Mouse (Mus musculus) forebrain, embryonic 12.5 days (tissue): Measurements from ENCODE around the gene Kcnh4. TPM values are rescaled to one million over a fixed set of nuclear protein-coding genes. Genes with fewer than 3 reads are reported as not detected.

Experiments used
- ATAC-seq: fragments of 200-750 bp; cut with Nextera tagmentation; 2 replicates; pipeline ENCODE4 v1.8.0; 2017; ENCODE audit warnings: moderate TSS enrichment; ENCODE audit not compliant: low FRiP score
- H3K27ac ChIP-seq: fragments of 300-500 bp; sonication (generic); 2 replicates; pipeline ENCODE4 v1.5.1; 2016; ENCODE audit warnings: mild to moderate bottlenecking
- H3K27me3 ChIP-seq: fragments of 300-500 bp; sonication (generic); 2 replicates; pipeline ENCODE4 v1.6.1; 2016; ENCODE audit warnings: mild to moderate bottlenecking
- H3K36me3 ChIP-seq: fragments of 300-500 bp; sonication (generic); replicated peaks from 2 replicates; pipeline ENCODE4 v1.6.1; 2016; ENCODE audit warnings: mild to moderate bottlenecking
- H3K4me1 ChIP-seq: fragments of 300-500 bp; sonication (generic); 2 replicates; pipeline ENCODE4 v1.6.1; 2016
- H3K4me2 ChIP-seq: fragments of 300-500 bp; sonication (generic); 2 replicates; pipeline ENCODE4 v1.6.1; 2016; ENCODE audit warnings: mild to moderate bottlenecking, moderate library complexity
- H3K4me3 ChIP-seq: fragments of 300-500 bp; sonication (generic); replicated peaks from 2 replicates; pipeline ENCODE4 v1.5.1; 2016; ENCODE audit warnings: mild to moderate bottlenecking
- H3K9ac ChIP-seq: fragments of 300-500 bp; sonication (generic); 2 replicates; pipeline ENCODE4 v1.6.1; 2016; ENCODE audit warnings: mild to moderate bottlenecking
- H3K9me3 ChIP-seq: fragments of 300-500 bp; sonication (generic); 2 replicates; pipeline ENCODE4 v1.6.1; 2016
- WGBS: fragments of 180-500 bp; shearing (Covaris S2); methylation state at CpG from one replicate; pipeline ENCODE4 v1.1.7; 2016; 5-methylcytosine and 5-hydroxymethylcytosine counted together
- polyA plus RNA-seq: library from polyadenylated mRNA; unstranded; fragments of >200 nt; fragmentation: Nextera tagmentation; extraction: Ambion mirVana; gene quantifications from 2 replicates; pipeline ENCODE4 v1.2.1, GENCODE M21; 2016

The Kcnh4 gene
- polyA plus RNA-seq, 1 experiment from 2014 or later = 4.4 TPM

GRCm38 (mm10) chr11:100713735-100714533 is 45.8 kb downstream of the Kcnh4 start, which contains the start of gene Hspb9:
Hspb9 (plus strand) TSS chr11:100713850.
- 4% methylated on average over 38 of the region's 38 CpGs for WGBS
- ATAC-seq = no peak
- Histone ChIP-seq H3K4me2 (peak within 1 kb of the TSS; percentile 64), H3K27ac (0 out of 2 replicates have a peak within 1 kb of the TSS, but pooled peaks have one; percentile 36), H3K36me3 (peaks cover 52% of the 10 kb centered on the region), H3K4me1 (peaks cover 27% of the 10 kb centered on the region), H3K27me3 (no peaks in the 10 kb centered on the region; the same call in 1 of the 2 replicates), H3K4me3 (peak within 1 kb of the TSS; percentile 13), H3K9me3 (no peaks in the 10 kb centered on the region), H3K9ac (peak within 1 kb of the TSS; percentile 53)

- H3K27me3 ChIP-seq = no peaks in the 10 kb centered on the region; the same call in 1 of the 2 replicates
- peaks cover 27% of the 10 kb centered on the region for H3K4me1 ChIP-seq
- H3K4me2 ChIP-seq = no peak overlapping the region
- no peaks in the 10 kb centered on the region for H3K9me3 ChIP-seq
- 0 out of 2 replicates have a peak overlapping the region, but pooled peaks have one; percentile 36 for H3K27ac ChIP-seq
- WGBS = 52% methylated on average over 4 of the region's 4 CpGs
- H3K9ac ChIP-seq = peak overlapping the region; percentile 53; the same call in 1 of the 2 replicates
- ATAC-seq = no peak
- H3K36me3 ChIP-seq = peaks cover 52% of the 10 kb centered on the region
- H3K4me3 ChIP-seq = peak overlapping the region; percentile 13
Measured at GRCm38 (mm10) chr11:100713174-100713573, 46.6 kb downstream of the Kcnh4 start.

- ATAC-seq = peak; percentile 94
- H3K36me3 ChIP-seq = peaks cover 53% of the 10 kb centered on the region
- 2% methylated on average over 48 of the region's 48 CpGs for WGBS
Measured at GRCm38 (mm10) chr11:100711783-100712615, 47.7 kb downstream of the Kcnh4 start, which contains the start of gene Kat2a. Kat2a (minus strand) TSS chr11:100712465.

GRCm38 (mm10) chr11:100710977-100711376 is 48.8 kb downstream of the Kcnh4 start:
- peak overlapping the region; percentile 13; the same call in 1 of the 2 replicates for H3K9ac ChIP-seq
- no peak for ATAC-seq
- peaks cover 53% of the 10 kb centered on the region for H3K36me3 ChIP-seq
- 90% methylated on average over 4 of the region's 4 CpGs for WGBS
- H3K4me1 ChIP-seq = peaks cover 27% of the 10 kb centered on the region
- no peaks in the 10 kb centered on the region for H3K9me3 ChIP-seq
- no peaks in the 10 kb centered on the region; the same call in 1 of the 2 replicates for H3K27me3 ChIP-seq
- H3K4me3 ChIP-seq = no peak overlapping the region
- no peak overlapping the region for H3K27ac ChIP-seq
- peak overlapping the region; percentile 64 for H3K4me2 ChIP-seq

More at GRCm38 (mm10) chr11:100711783-100712615, 47.7 kb downstream of the Kcnh4 start, which contains the start of gene Kat2a:
- Histone ChIP-seq H3K9ac (peak within 1 kb of the TSS; percentile 92), H3K9me3 (no peaks in the 10 kb centered on the region), H3K27me3 (no peaks in the 10 kb centered on the region; the same call in 1 of the 2 replicates), H3K27ac (peak within 1 kb of the TSS; percentile 59), H3K4me2 (peak within 1 kb of the TSS; percentile 64), H3K4me3 (peak within 1 kb of the TSS; percentile 94), H3K4me1 (peaks cover 27% of the 10 kb centered on the region)

GRCm38 (mm10) chr11:100710528-100710927 is 49.2 kb downstream of the Kcnh4 start:
- Histone ChIP-seq H3K9ac (no peak overlapping the region), H3K27ac (no peak overlapping the region), H3K9me3 (no peaks in the 10 kb centered on the region), H3K4me1 (peaks cover 27% of the 10 kb centered on the region), H3K27me3 (no peaks in the 10 kb centered on the region; the same call in 1 of the 2 replicates), H3K4me2 (no peak overlapping the region), H3K4me3 (no peak overlapping the region), H3K36me3 (peaks cover 53% of the 10 kb centered on the region)
- WGBS = 94% methylated on average over 15 of the region's 15 CpGs
- ATAC-seq = no peak

GRCm38 (mm10) chr11:100709201-100709810 is 50.4 kb downstream of the Kcnh4 start:
- no peak overlapping the region for H3K9ac ChIP-seq
- H3K4me1 ChIP-seq = peaks cover 24% of the 10 kb centered on the region
- no peak for ATAC-seq

GRCm38 (mm10) chr11:100705095-100705747 is 54.5 kb downstream of the Kcnh4 start:
- Histone ChIP-seq H3K9me3 (no peaks in the 10 kb centered on the region), H3K36me3 (peaks cover 59% of the 10 kb centered on the region), H3K9ac (no peak overlapping the region), H3K27ac (no peak overlapping the region), H3K4me3 (no peak overlapping the region), H3K4me2 (no peak overlapping the region), H3K4me1 (peaks cover 6% of the 10 kb centered on the region), H3K27me3 (peaks cover 9% of the 10 kb centered on the region; the same call in 1 of the 2 replicates)
- no peak for ATAC-seq
- 93% methylated on average over 23 of the region's 23 CpGs for WGBS

More at GRCm38 (mm10) chr11:100709201-100709810, 50.4 kb downstream of the Kcnh4 start:
- Histone ChIP-seq H3K9me3 (no peaks in the 10 kb centered on the region), H3K36me3 (peaks cover 62% of the 10 kb centered on the region), H3K4me2 (no peak overlapping the region), H3K4me3 (no peak overlapping the region), H3K27me3 (no peaks in the 10 kb centered on the region; the same call in 1 of the 2 replicates), H3K27ac (no peak overlapping the region)
- WGBS = 93% methylated on average over 9 of the region's 9 CpGs

GRCm38 (mm10) chr11:100703851-100704531 is 55.8 kb downstream of the Kcnh4 start, which contains the start of gene Dhx58:
Dhx58 (minus strand) TSS chr11:100704271.
- H3K4me3 ChIP-seq = no peak within 1 kb of the TSS

GRCm38 (mm10) chr11:100703366-100703765 is 56.4 kb downstream of the Kcnh4 start:
- H3K9me3 ChIP-seq = no peaks in the 10 kb centered on the region
- H3K4me3 ChIP-seq = no peak overlapping the region
- no peak overlapping the region for H3K9ac ChIP-seq
- peaks cover 9% of the 10 kb centered on the region; the same call in 1 of the 2 replicates for H3K27me3 ChIP-seq
- peaks cover 6% of the 10 kb centered on the region for H3K4me1 ChIP-seq
- WGBS = 73% methylated on average over 11 of the region's 11 CpGs
- H3K4me2 ChIP-seq = no peak overlapping the region
- no peak overlapping the region for H3K27ac ChIP-seq
- peaks cover 41% of the 10 kb centered on the region for H3K36me3 ChIP-seq
- ATAC-seq = no peak

More at GRCm38 (mm10) chr11:100703851-100704531, 55.8 kb downstream of the Kcnh4 start, which contains the start of gene Dhx58:
- 71% methylated on average over 7 of the region's 7 CpGs for WGBS
- peaks cover 6% of the 10 kb centered on the region for H3K4me1 ChIP-seq
- H3K9me3 ChIP-seq = no peaks in the 10 kb centered on the region
- H3K4me2 ChIP-seq = no peak within 1 kb of the TSS; the same call in 1 of the 2 replicates
- H3K27me3 ChIP-seq = peaks cover 9% of the 10 kb centered on the region; the same call in 1 of the 2 replicates
- no peak within 1 kb of the TSS for H3K9ac ChIP-seq
- no peak within 1 kb of the TSS for H3K27ac ChIP-seq
- peaks cover 48% of the 10 kb centered on the region for H3K36me3 ChIP-seq
- ATAC-seq = no peak

GRCm38 (mm10) chr11:100702906-100703305 is 56.8 kb downstream of the Kcnh4 start:
- Histone ChIP-seq H3K4me3 (no peak overlapping the region), H3K4me1 (peaks cover 6% of the 10 kb centered on the region), H3K9me3 (no peaks in the 10 kb centered on the region), H3K36me3 (peaks cover 37% of the 10 kb centered on the region), H3K27ac (no peak overlapping the region), H3K9ac (no peak overlapping the region), H3K27me3 (peaks cover 9% of the 10 kb centered on the region; the same call in 1 of the 2 replicates), H3K4me2 (peak overlapping the region; percentile 29)
- WGBS = 53% methylated on average over 7 of the region's 7 CpGs
- ATAC-seq = peak; percentile 14; the same call in 1 of the 2 replicates
